Mouse (Mus musculus): ENCODE measurements around the gene Adgrb3. TPM values are rescaled to one million over a fixed set of nuclear protein-coding genes. Genes with fewer than 3 reads are reported as not detected.
"Not testable (repeated sequence)": the region's sequence is repeated elsewhere in the genome, so short reads cannot be mapped to it uniquely, and the experiment has no call there.

The Adgrb3 gene
- polyA plus RNA-seq, 1 experiment from 2014 or later = 0.43 TPM

DNA sequence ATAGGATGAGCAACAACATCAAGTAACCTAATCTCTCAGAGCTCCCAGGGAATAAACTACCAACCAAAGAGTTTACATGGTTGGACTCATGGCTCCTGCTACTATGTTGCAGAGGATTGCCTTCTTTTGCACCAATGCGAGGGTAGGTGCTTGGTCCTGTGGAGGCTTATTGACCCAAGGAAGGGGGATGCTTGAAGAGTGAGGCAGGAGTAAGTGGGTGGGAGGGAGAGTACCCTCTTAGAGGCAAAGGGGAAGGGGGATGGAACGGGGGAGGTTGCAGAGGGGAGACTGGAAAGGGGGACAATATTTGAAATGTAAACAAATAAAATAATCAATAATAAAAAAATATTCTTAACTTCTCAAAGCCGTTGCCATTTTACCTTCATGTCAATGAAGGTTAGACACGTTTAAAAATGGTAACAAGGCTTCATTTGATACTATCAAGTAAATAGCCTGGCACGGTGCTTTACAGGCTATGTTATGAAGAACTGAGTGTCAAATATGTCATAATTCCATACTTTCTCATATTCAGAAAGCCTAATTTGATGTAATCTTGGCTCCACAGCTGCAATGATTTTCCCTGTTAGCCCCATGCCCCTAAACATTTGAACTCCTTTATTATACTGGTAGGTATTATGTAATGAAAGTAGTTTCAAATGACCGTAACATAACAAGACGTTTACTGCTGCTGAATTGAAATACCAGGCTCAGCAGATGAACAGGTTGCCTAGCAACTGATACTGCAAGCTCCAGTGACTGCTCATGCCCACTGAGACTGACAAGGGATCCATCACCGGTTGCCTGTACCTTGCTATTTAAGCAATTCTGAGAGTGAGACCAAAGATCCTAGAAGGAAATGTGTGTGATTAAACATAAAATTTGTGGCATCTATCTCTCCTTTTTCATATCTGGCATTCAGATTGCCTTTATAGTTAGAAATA, 796.1 kb downstream of the Adgrb3 start:
- Histone ChIP-seq H3K27me3 (replicated peaks; ENCODE audit: control insufficient read depth, insufficient read depth, low read length) (no peaks in the 10 kb centered on the region), H3K27ac (ENCODE audit: low read depth, low read length) (no peak overlapping the region), H3K9me3 (ENCODE audit: control insufficient read depth, low read length) (no peaks in the 10 kb centered on the region), H3K9ac (ENCODE audit: low read depth, low read length) (no peak overlapping the region), H3K4me3 (ENCODE audit: low read depth, low read length) (no peak overlapping the region), H3K4me2 (no peak overlapping the region), H3K4me1 (replicated peaks; ENCODE audit: control insufficient read depth, insufficient read depth, low read length) (no peaks in the 10 kb centered on the region), H3K36me3 (ENCODE audit: control insufficient read depth, insufficient read depth, low read length) (no peaks in the 10 kb centered on the region)
- WGBS = 71% methylated on average over 8 of the region's 8 CpGs
- DNase-seq (ENCODE audit: low spot score) (no peak), ATAC-seq (replicated peaks; ENCODE audit: low FRiP score) (no peak)

DNA sequence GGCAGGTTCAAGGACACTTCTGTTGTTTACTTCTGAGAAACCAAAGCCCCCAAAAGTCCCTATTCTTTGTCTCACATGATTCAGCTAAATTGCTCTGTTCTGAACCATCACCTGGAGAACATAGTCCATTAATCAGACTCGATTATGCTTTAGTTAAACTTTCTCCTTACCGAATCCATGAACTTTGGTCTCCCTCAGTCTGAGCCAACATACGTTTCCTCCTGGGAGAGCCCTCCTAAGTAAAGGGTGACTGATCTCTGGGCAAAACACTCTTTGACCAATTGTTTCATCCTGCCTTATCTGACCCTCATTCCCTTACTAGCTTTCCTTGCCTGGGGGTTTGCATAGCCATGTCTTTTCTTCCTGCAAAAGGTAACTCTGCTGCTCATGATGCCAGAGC, 806.4 kb downstream of the Adgrb3 start:
- no peak overlapping the region for H3K4me3 ChIP-seq (ENCODE audit: low read depth, low read length)
- H3K27me3 ChIP-seq (replicated peaks; ENCODE audit: control insufficient read depth, insufficient read depth, low read length) = no peaks in the 10 kb centered on the region
- ATAC-seq (replicated peaks; ENCODE audit: low FRiP score) = no peak
- H3K27ac ChIP-seq (ENCODE audit: low read depth, low read length) = no peak overlapping the region
- H3K4me1 ChIP-seq (replicated peaks; ENCODE audit: control insufficient read depth, insufficient read depth, low read length) = no peaks in the 10 kb centered on the region
- H3K9me3 ChIP-seq (ENCODE audit: control insufficient read depth, low read length) = no peaks in the 10 kb centered on the region
- no peak for DNase-seq (ENCODE audit: low spot score)
- no peak overlapping the region for H3K4me2 ChIP-seq
- no peaks in the 10 kb centered on the region for H3K36me3 ChIP-seq (ENCODE audit: control insufficient read depth, insufficient read depth, low read length)
- 78% methylated on average over 3 of the region's 3 CpGs for WGBS
- H3K9ac ChIP-seq (ENCODE audit: low read depth, low read length) = no peak overlapping the region

DNA sequence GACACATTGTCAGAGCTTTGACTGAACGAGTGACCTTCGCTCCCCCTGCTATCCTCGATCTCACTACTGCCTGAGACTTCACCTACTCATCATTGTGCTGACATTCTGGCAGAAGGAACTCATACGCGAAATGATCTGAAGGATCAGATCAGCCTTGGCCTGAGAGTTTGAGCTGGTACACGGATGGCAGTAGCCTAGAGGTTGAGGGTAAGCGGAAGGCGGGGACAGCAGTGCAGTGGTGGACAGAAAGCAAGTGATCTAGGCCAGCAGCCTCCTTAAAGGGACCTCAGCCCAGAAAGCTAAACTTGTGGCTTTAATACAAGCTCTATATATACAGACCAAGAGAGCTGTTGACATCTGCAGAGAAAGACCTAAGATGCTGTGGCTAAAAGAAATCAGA, 811.7 kb downstream of the Adgrb3 start:
- ATAC-seq (replicated peaks; ENCODE audit: low FRiP score); H3K9ac ChIP-seq (ENCODE audit: low read depth, low read length): not testable (repeated sequence)

More for the DNA sequence above, 811.7 kb downstream of the Adgrb3 start:
- not testable (repeated sequence) for H3K4me1 ChIP-seq (replicated peaks; ENCODE audit: control insufficient read depth, insufficient read depth, low read length); H3K27me3 ChIP-seq (replicated peaks; ENCODE audit: control insufficient read depth, insufficient read depth, low read length); H3K27ac ChIP-seq (ENCODE audit: low read depth, low read length); H3K36me3 ChIP-seq (ENCODE audit: control insufficient read depth, insufficient read depth, low read length); H3K4me3 ChIP-seq (ENCODE audit: low read depth, low read length); H3K9me3 ChIP-seq (ENCODE audit: control insufficient read depth, low read length); H3K4me2 ChIP-seq; DNase-seq (ENCODE audit: low spot score)
- 75% methylated on average over 6 of the region's 8 CpGs for WGBS

Measured in liver, embryonic 11.5 days (tissue).